Mouse (Mus musculus) kidney, adult 10 weeks (tissue): ENCODE results near the gene Gm5800. TPM values are rescaled to one million over a fixed set of nuclear protein-coding genes. Genes with fewer than 3 reads are reported as not detected.

ENCODE experiments used
- polyA plus RNA-seq: library from polyadenylated mRNA; stranded (reverse); fragments of 350-450 nt; fragmentation: Illumina TruSeq; extraction: RNeasy Lipid Tissue Mini Kit (QIAGEN cat#74804); gene quantifications from one replicate; pipeline ENCODE4 v1.2.3, GENCODE M21; 2014; ENCODE audit warnings: low read depth, low replicate concordance

Gm5800 gene
- not detected for polyA plus RNA-seq

GRCm38 (mm10) chr14:51717083-51717482 is at the start of gene Gm5800:
Gene Gm5800, minus strand, starts transcription at chr14:51717183.

GRCm38 (mm10) chr14:51695368-51695767 is 21.6 kb downstream of the Gm5800 start, which contains the start of gene Gm17079:
Gene Gm17079, minus strand, starts transcription at chr14:51695468.

Other genes with a start within 250 kb of the Gm5800 start
- not detected for gene Gm5622, start 164.4 kb downstream of the Gm5800 start, polyA plus RNA-seq
- gene Gm17175, start 143.1 kb downstream of the Gm5800 start, polyA plus RNA-seq = not detected
- gene Gm17174, start 125.0 kb downstream of the Gm5800 start, polyA plus RNA-seq = not detected
- gene Gm17078, start 105.9 kb downstream of the Gm5800 start, polyA plus RNA-seq = not detected
- not detected for gene Gm4181, start 81.5 kb downstream of the Gm5800 start, polyA plus RNA-seq
- not detected for gene Gm17079, start 21.7 kb downstream of the Gm5800 start, polyA plus RNA-seq
- gene Ang4, start 56.4 kb upstream of the Gm5800 start, polyA plus RNA-seq = not detected
- gene AY358078, start 82.9 kb upstream of the Gm5800 start, polyA plus RNA-seq = not detected
- gene Ear6, start 136.5 kb upstream of the Gm5800 start, polyA plus RNA-seq = not detected
- gene Mettl17, start 167.7 kb upstream of the Gm5800 start, polyA plus RNA-seq = 1.9 TPM
- gene Slc39a2, start 175.7 kb upstream of the Gm5800 start, polyA plus RNA-seq = 0.16 TPM
- 188 TPM for gene Ndrg2, start 197.0 kb upstream of the Gm5800 start, polyA plus RNA-seq
- not detected for gene Tppp2, start 201.2 kb upstream of the Gm5800 start, polyA plus RNA-seq
- gene Rnase13, start 205.6 kb upstream of the Gm5800 start, polyA plus RNA-seq = not detected